Mouse (Mus musculus) R1 (cell line): ENCODE results near the gene Mbd5.
"Not testable (repeated sequence)": the region's sequence is repeated elsewhere in the genome, so short reads cannot be mapped to it uniquely, and the experiment has no call there.

Experiments
- DNase-seq: peaks from one replicate; pipeline ENCODE4 v3.0.0-alpha.2; 2018; ENCODE audit warnings: low read depth, low spot score

The Mbd5 gene

DNA sequence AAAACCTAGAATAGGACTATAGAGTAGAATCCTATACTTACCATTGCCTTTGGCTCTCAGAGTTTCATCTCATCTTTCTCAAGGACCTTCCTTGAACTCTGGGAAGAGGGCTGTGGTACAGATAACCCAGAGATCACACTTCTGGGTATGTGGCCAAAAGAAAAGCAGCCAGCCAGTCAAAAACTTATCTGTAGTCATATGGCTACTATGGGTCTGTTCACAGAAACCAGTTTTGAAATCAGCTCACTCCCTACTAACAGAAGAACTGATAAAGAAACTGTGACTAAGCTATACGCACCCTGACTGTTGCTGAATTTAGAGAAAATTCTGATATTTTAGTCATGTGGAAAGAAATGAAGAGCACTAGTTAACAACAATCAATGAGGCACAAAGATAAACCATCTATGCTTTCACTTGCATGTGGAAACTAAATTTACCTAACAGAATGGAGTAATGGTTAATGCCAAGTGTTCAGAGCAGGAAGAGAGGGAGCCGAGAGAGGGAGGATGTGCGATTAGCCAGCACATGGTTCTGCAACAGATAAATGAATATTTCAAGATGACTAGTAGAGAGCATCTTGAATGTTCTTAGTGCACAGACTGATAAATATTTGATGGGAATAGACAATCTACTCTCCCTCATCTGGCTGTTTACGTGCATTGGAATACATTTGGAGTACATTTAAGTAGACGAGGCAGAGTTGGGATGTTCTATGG lies 211.1 kb downstream of the Mbd5 start:
- no peak for DNase-seq

DNA sequence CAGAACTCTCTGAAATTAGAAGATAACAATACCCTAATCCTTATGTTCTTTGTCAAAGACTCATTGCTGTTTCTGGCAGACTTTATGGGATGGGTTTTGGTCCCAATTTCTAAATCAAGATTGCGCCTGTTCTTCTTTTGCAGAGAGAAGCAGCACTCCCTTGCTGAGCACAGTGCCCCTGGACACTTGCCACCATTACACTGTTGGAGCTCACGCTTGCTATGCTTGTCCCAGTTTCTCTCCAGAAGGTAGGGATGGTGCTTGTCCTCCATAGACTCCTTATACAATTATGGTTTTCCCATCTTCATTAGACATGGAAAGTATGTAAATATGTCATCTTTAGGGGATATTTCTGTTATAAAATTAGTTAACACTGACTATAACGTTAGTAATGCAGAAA lies 220.5 kb downstream of the Mbd5 start:
- no peak for DNase-seq

DNA sequence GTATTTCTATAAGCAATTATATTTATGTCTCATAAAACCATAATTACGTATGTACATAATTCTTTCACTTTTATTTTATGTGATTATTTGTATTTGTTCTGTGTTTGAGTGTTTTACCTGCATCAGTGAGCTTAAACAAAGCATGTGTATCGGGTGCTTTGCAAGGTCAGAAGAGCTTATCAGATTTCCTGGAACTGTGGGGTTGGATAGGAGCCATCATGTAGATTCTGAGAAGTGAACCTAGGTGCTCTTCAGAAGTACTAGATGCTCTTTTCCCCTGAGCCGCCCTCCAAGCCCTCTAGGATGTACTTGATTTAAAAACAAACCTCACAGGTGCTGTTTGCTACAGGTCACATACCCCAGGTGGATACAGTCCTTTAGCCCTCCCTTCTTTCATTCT lies 227.7 kb downstream of the Mbd5 start:
- DNase-seq, result no peak

DNA sequence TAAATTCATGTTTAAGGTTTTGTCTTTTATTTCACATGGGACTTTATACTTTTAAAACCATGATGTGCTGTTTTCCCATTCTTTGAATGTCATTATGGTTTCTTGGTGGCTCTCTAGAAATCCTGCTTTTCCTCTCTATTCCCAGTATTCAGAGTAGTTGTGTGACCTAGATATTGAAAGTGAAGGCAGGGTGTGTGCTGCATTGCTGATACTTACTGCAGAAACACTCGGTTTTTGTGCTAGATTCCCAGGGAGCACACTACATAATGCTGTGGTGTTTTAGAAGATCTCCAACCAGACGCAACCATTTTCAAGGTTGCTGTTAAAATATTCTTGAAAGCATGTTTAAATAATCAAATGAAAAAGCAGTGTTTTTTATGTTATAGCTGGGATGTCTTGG lies 241.7 kb downstream of the Mbd5 start:
- no peak for DNase-seq

DNA sequence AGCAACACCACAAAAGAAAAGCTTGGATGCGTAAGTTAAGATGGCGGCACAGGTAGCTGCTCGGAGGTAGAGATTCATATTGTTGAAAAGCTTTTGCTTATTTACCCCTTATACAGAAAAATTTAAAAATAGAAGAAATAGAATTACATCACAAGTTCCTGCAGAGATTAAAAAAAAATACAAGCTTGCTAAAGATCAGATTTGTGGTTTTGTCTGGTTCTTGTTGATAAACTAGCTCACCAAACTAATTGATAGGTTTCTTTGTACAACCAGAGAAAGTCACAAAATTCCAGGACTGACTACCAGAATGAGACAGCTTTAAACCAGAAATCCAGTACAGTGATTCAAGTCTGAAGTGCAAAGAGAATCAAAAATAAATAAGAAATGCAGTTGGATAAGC lies 242.4 kb downstream of the Mbd5 start:
- no peak for DNase-seq

DNA sequence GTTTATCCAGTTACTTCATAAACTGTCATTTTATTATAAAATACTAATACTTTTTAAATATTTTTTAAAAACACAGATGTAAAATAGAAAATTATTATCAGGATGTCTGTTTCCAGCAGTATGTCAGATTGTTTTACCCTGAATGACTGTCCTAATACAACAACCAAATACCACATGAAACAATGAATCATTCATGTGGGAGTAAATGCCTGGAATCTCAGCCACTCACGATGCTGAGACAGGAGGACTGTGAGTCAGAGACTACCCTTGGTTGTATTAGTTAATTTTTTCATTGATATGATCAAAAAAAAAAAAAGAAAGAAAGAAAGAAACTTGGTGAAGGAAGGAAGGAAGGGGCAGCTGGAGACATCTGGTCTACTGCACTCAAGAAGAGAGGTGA lies 254.8 kb downstream of the Mbd5 start:
- no peak for DNase-seq

DNA sequence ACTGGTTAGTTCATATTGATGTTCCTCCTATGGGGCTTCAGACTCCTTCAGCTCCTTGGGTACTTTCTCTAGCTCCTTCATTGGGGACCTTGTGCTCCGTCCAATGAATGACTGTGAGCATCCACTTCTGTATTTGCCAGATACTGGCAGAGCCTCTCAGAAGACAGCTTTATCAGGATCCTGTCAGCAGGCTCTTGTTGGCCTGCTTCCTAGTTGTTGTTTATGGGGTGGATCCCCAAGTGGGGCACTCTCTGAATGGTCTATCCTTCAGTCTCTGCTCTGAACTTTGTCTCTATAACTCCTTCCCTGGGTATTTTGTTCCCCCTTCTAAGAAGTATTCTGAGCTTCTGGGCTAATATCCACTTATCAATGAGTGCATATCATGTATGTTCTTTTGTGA lies 256.4 kb downstream of the Mbd5 start:
- DNase-seq, result not testable (repeated sequence)

DNA sequence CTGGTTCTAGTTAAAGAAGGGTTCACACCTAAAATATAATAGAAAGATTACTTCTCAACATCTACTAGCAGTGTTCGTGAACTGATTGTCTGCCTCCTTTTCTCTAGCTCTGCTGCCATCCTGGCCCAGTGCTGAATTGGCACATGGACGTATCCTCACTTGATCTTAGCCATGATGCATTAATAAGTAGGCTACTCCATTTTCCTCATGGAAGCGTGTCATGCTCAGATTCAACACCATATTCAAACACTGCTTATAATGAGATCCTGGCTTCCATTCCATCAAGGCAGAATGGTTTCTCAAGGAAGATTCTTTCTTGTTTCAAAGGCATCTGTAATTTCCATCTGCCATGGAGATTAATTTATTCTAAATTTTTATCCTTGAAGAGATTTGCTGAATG lies 260.0 kb downstream of the Mbd5 start:
- DNase-seq, result no peak

DNA sequence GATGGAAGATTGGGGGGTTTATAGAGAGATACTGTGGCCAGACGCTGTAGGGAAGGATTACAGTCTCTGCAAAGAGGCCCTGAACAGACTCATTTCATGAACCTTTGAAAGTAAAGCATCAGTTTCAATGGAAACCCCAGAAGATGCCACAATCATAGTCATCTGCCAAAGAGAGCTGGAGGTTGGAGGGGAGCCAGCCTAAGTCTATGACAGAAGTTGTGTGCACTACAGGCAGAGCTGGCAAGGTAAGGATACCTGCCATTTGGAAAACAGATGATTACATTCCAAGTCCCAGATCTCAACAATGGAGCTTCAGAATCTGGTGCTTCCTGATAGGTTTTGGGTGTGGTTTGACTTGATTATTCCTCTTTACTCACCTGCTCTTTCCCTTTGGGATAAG lies 261.1 kb downstream of the Mbd5 start:
- no peak for DNase-seq

DNA sequence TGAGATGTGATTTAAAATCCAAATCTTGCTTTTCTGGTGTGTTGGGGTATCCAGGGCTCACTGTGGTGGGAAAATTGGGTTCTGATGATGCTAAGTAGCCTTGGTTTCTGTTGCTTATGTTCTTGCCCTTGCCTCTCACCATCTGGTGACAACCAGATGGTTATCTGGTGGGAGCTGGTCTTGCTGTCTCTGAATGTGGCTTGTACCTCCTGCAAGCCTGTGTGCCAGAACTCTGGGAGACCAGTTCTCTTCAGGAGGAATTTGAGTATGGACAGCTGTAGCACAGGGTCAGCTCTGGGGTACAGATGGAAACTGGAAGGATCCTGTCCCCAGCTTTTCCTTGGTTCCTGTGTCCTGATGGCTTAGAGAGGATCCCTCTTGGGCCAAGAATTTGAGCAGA lies 280.4 kb downstream of the Mbd5 start:
- DNase-seq, result no peak

DNA sequence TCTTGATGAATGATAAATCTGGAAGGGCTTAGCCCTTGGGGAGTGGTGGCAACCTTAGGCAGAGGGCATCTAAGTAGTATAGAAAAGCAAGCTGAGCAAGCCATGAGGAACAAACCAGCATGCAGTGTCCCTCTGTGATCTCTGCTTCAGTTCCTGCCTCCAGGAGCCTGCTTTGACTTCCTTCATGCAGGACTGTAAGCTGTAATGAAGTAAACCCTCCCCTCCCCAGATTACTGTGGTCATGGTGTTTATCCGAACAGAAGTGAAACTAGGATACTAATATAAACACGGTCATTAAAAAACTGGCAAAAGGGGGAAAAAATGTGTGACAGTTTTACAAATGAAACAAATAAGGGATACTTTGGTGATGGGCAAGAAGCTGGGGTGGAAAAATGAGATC lies 284.8 kb downstream of the Mbd5 start:
- no peak for DNase-seq

DNA sequence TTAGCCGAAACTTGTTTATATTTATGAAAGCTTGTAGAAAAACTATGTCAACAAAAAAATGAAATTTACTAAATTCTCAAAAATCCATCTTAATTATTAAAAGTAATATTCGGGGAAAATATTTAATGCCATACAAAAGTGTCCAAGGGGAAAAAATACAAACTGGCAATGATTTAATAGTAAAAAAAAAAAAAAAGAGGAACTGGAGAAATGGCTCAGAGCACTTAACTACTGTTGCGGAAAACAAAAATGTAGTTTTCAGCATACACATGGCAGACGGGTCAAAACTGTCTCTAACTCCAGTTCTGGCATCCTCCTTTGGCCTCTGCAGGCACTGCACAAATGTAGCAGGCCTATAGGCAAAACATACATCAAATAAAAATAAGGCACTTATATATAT lies 292.4 kb downstream of the Mbd5 start:
- no peak for DNase-seq

DNA sequence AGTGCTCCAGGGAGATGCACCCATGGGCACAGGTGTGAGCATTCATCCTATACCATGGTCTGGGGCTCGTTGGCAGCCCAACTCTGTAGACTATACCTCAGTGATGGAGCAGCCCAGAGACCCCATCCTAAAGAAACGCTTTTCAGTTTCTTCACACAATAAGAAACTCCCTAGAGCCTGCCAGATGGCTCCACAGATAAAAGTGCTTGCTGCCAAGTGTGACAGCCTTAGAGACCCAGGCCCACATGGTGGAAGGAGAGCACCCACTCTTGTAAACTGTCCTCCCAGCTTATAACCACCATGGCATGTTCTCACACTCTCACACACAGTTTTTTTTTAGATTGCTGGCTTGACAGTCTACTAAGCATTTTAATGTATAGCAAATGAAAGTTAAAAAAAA lies 314.8 kb downstream of the Mbd5 start:
- no peak for DNase-seq

DNA sequence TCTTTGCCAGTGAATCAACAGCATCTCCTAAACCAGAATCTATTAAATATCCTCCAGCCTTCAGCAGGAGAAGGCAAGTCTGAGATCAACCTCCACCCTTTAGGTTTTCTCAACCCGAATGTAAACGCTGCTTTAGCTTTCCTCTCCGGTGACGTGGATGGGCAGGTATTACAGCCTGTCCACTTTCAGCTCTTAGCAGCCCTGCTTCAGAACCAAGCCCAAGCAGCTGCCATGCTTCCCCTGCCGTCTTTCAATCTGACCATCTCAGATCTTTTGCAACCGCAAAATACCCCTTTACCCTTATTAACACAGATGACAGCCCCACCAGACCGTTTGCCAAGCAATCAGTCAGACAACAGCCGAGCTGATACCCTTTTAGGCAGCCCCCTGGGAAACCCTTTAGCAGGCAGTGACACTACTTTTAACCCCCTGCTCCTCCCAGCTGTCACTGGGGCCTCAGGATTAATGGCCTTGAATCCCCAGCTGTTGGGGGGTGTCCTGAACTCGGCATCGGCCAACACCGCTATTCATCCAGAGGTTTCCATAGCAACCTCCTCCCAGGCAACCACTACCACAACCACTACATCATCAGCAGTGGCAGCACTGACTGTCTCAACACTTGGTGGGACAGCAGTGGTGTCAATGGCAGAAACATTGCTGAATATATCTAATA lies 323.1 kb downstream of the Mbd5 start:
- peak; percentile 49 for DNase-seq

DNA sequence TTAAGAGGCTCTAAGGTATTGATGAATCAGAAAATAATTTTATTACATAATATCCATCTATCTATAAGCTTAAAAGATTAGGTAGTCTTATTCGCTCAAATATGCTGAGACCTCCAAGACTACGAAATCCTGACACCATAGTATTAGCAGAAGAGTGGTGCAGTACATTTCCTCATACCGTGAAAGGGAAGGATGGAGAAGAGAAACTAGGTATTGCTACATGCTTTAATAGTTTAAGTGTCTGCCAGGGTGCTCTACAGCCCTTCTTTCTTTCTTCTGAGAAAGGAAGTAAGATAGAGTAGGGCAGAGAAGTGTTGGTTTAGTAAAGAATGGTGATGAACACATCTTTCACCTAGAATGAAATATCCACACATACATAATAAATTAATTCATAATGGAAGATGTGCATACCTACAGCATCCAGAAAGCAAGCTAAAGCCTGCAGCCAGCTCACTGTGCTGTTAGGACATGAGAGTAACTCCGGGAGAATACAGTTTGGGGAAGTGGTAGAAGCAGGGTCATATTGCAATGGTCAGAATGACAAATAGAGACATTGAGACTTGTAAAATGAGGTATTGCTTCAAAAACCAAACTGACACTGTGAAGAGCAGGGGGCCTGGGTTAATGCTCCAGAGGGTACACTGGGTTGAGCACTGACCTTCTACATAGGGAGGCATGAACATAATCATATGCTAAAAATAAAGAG lies 326.9 kb downstream of the Mbd5 start:
- DNase-seq, result no peak

DNA sequence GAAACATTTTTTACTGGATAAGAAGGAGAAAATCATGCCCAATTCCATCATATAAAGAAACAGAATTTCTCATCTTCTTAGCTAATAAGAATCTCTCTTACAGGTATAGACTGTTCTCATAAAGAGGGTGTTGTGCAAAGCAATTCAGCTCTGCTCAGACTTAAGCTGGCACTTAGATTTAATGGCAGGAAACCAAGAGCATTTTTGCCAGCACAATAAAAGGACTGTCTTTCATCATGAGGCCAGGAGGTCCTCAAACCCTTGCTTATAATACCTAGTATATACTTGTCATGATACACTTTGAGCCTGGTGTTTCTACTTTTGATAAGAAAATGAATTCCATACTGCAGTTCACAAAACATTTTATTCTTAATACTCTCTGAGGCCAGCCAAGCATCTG lies 331.2 kb downstream of the Mbd5 start:
- no peak for DNase-seq

DNA sequence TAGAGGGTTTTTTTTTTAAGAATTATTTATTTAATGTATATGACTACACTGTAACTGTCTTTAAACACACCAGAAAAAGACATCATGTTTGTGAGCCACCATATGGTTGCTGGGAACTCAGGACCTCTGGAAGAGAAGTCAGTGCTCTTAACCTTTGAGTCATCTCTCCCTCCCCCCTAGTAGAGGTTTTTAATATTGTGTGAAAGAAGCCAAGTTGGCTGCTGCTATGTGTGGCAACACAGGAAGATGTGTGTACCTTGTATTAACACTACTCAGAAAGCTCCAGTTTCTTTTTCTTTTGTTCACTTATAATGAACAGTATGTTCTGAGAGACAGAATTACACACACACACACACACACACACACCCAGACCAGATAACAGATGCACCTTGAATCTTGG lies 334.3 kb downstream of the Mbd5 start:
- DNase-seq, result no peak

DNA sequence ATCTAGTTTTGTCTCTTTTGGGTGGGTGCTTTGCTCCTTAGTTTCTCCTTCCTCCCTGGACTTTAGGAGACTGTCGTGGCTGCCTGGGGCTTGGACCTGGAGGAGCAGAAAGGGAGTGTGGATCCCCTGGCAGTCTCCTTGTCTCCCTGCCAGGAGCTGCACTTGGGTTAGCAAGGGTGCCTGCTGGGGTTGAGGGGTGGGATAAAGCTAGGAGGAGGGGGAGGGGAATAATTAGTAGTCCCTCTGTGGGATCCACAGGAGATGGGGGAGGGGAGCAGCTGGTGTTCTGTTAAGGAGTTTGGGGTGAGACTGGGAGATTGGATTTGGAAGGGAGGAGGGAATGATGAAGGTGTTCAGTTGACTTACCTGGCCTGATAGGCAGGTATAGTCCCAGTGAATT lies 337.7 kb downstream of the Mbd5 start:
- DNase-seq, result no peak

DNA sequence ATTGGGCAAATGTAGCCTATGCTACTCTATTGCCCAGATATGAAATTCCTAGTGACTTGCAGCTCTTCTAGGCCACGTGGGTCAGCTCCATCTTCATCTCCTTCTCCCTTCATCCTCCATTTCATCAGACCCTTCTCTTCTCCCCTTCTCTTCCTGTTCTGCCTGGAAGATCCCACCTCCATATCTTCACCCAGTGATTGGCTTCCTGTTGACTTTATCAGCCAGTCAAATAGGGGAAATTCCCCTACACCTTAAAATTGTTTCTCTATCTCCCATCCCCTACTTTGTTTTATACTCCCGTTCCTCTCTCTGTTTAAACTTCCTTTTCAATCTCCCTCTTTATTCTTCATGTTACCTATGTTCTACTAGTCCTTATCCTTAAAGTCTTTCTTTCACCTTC lies 342.4 kb downstream of the Mbd5 start:
- DNase-seq, result no peak

DNA sequence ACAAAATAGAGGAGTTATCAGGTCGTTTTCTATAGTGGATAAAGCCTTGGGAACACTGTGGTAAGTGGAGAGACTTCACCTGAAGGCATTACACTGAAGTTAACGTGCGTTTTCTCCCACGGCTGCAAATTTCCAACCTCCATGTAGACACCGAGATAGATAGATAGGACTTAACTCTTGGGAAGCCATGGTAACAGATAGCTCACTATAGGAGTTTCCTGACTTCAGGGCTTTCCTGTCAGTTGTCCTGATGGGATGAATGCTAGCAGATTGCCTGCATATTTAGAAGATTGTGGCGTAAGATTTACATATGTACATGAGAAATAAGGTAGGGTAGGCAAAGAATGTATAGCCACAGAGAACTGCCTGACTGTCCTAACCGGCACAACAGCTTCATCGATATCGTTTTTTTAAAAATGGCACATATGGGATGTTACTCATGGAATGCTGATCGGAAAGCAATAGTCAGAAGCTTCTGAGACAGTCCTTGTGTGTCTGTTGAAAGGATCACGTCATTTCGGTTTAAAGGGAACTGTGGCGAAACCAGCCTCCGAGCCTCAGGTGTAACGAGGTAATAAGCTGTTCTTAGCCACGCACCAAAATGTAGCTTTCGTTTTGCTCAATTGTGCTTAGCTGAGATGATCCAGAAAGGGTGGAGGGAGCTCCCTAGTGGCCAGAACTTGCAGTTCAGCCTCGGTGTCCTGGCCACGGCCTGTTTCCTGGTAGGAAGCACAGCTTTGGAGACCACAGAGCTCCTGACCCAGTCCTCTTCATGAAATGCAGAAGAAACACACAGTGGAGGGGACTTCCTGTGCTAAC lies 363.5 kb downstream of the Mbd5 start:
- DNase-seq, result peak; percentile 72

DNA sequence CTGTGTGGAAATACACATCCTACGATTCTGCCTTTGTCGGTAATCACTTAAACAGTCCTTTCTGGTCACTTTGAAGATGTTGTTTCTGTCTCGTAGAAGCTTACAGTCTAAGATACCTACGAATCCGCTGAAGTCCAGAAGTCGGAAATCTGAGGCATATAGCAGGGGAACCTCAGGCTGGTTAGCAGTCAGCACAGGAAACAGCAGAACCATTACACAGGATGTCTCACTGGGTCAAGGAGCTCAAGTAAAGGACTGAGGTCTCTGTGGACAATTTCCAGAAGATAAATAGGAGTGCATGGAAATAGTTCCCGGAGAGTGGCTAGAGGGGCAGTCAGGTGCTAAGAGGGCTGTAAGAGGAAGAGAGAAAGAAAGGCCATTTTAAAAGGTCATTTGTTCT lies 384.3 kb downstream of the Mbd5 start:
- DNase-seq, result no peak

DNA sequence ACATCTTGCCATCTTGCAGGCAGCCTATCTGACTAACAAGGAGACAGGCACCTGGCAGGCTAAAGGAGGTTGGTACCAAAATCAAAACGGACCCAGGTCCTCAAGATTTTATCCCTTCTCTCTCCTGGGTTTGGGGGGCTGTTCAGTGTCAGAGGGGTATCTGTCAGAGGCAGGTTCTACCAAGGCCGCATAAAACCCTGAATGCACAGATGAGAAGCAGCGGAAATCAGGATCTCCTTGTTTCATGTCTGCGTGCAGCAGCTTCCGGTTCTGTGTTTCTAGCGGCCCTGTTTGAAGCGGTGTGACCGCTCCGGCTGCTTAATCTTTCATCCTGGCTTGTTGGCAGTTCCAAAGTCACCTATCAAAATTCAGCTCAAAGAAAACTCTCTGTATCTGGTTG lies 386.0 kb downstream of the Mbd5 start:
- no peak for DNase-seq
